Mouse (Mus musculus) cerebellum, postnatal 36 days (tissue): ENCODE results near the gene Gucy2f.
"Not testable (repeated sequence)": the region's sequence is repeated elsewhere in the genome, so short reads cannot be mapped to it uniquely, and the experiment has no call there.

Source experiments
- DNase-seq, 2 experiments: peaks; one replicate each; pipeline ENCODE4 v3.0.0; 2021 to 2022; ENCODE audit warnings: mixed read lengths in 2 of 2

Gene Gucy2f

DNA sequence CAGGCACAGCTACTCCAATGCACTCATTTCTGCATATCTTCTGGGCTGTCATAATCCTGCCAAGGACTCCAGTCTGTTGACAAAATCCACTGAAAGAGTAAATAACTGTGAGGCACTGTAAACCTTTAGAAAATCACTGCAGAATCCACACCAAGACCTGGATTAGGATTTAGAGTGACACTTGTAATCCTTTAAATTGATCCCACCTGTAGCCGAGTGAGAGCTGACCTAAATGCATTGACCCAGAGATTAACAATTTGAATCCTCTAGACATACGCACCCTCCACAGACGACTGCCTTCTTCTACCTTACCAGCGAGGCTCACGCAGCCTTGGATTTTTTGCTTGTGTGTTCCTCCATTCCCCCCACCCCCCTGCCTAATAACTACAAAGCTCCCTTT is at the start of gene Gucy2f:
Gene Gucy2f, minus strand, starts transcription at position 101 of the 400 bp plus-strand sequence.
- DNase-seq = no peak

DNA sequence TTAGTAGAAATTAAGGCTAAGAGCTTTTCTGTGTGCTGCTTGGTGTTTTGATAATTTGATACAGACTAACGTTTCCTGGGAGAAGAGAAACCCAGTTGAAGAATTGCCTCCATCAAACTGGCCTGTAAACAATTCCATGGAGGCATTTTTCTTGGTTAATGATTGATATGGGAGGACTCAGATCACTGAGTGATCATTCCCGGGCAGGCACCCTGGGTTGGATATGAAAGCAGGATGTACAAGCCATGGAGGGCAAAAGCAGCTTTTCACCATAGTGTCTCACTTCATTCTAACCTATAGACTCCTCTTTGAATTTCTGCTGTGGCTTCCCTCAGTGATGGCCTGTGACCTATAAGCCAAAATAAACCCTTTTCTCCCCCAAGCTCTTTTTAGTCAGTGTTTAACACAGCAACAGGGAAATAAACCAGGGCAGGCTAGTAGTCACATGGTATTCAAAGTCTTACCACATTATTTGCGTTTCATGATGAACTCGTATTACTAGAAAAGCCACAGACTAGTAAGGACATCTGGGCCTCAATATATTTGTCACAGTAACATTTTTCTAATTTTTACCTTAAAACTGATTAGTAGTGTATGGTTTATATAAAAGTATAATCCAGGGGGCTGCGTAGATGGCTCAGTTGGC is 49.1 kb upstream of the Gucy2f start:
- DNase-seq = no peak

DNA sequence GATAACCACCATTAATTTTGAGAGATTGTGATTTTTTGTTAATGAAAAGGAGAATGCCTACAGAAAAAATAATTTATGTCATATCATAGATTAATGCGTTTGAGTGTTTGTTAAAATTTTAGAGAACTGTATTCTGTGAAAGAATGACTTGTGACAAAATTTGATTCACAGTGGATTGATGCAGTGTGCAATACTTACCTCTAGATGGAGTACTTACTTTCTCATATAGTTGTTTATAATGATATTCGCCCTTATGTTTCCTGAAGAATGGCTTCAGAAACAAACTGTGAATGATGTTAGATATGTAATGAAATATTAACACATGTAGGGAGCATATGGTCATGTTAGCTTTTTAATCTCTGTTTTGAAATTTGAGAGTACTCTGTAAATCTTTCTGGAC is 40.4 kb upstream of the Gucy2f start:
- no peak for DNase-seq

DNA sequence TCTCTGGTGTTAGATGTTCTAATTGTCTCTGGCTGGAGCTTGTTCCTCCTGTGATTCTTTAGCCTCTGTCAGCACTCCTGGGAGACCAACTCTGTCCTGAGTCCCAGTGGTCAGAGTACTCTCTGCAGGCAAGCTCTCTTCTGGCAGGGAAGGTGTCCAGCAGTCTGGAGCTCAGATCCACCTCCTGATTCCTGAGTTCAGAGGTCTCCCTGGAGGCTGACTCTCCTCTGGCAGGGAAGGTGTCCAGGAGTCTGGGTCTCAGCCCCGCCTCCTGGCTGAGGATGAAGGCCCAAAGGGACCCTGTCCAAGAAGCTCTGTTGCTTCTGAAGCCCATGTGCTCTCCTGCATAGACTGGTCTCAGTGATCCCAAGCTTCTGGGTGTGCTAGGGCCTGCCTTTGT is 39.4 kb upstream of the Gucy2f start:
- not testable (repeated sequence) for DNase-seq

DNA sequence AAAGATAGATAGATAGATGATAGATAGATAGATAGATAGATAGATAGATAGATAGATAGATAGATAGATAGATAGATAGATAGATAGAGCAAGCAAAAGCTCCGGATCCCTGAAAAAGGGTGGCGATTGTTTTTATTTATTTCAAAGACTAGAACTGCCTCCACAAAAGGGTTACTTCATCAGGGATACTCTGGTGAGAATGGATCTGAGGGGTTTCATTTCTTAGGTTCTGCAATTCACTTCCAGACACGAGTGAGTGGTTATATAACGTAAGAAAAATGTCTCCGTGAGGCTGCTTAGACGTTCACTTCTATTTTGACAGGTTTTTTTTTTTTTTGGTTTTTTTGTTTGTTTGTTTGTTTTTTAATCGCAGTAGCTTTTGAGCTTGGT is 32.0 kb upstream of the Gucy2f start:
- DNase-seq = no peak

DNA sequence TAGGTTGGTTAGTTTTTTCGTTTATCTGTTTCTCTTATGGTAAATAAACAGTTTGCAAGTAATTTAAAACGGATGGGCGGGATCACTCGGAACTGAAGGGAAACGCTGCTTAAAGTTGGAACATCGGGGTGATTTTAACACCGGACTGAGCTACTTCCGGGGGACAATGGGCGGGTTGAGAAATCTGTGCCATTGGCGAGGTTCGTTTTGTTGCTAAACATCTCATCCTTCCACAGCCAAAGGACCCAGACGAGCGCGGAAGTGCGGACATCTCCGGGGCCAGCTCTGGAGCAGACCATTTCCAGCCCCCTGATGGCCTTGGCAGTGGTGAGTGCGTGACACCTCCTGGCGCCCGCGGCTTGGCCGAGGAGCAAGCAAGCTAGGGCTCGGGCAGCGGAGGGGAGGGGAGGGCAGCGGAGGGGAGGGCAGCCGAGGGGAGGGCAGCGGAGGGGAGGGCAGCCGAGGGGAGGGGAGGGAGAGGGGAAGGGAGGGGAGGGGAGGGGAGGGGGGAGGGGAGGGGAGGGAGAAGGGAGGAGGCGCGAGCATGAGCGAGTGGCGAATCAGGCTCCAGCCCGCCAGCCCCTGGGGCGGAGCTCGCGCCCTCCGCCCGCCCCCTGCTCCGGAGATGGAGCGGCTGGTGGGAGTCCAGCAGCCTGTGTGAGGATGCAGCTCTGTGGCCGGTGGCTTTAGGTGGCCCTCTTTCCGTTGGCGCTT is 31.5 kb upstream of the Gucy2f start:
- DNase-seq = peak; percentile 70 to 78

DNA sequence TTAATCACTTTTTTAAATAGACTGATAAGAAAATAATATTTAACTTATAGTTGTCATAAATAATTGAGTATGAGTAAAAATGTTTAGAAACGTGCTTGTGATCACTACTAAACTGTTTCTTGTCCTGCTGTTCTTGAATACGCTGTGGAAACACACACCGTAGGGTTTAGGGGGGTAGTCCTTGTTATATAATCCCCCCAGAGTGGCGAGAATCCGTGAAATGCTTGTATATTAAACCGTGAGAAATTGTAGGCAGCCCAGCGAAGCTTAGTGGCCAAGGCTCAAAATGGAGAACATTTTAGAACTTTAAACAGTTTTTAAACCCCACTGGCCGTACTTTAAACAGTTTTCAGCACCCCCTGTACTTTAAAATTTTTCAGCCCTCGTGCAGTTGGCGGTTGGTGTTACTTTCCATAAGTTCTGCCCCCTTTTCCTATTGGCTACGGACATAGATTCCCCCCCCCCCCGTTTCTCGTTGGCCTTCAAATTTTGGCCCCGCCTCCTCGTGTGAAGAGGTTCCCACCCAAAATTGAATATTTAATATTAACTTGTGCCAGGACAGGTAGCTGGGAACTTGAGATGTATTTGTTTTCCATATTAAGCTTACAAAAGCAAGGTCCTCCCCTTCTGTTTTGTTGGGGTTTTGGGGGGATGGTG is 30.8 kb upstream of the Gucy2f start:
- peak; percentile 9 to 12 for DNase-seq

DNA sequence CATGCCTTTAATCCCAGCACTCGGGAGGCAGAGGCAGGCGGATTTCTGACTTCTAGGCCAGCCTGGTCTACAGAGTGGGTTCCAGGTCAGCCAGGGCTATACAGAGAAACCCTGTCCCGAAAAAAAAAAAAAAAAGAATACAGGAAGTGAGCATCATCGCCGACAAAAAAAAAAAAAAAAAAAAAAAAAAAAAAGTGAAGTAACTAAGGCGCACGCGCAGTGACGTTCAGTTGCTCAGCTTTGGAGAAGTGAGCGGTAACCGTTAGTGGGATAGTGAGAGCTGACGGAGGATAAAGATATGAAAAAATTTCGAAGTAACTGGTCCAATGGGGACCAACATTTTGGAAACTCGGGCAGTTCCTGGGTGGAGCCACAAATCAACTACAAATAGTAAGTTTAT is 29.8 kb upstream of the Gucy2f start, which contains the start of gene Nxt2:
Gene Nxt2, plus strand, starts transcription at position 229 of the 400 bp plus-strand sequence.
- no peak for DNase-seq

DNA sequence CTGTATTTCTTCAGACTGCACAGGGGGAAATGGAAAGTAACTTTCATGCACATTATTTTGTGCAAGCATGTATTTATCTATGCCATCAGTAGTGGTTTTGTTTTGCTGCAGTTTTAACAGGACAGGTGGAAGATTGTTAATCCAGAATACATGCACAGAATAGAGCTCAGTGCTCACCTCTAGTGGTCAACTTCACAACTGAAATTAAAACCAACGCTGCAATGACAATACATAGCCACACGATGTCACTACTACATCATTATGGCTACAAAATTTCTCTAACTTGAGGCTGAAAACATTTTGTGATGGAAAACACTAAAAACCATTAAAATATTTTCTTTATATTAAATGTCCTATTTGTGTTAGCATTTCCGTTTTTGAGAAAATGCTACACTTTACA is 3.6 kb upstream of the Gucy2f start:
- DNase-seq = peak; percentile 3 to 46

DNA sequence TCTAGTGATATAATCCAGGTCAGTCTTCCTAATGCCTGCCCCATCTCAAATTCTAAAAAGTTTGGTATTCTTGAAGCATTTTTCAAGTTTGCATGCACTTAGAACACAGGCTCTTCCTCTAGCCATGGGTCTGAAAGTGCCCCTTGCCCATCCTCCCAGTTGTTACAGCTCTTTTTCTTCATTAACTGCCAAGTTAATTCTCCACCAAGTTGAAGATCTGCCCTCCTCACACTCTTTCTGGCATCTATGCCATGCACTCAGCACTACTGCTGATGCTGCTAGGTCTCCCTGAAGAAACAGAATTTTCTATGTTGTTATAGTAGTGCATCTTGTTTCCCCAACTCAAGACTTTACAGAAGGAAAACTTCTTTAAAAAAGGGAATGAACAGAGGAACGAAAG is 1.2 kb downstream of the Gucy2f start:
- no peak for DNase-seq

DNA sequence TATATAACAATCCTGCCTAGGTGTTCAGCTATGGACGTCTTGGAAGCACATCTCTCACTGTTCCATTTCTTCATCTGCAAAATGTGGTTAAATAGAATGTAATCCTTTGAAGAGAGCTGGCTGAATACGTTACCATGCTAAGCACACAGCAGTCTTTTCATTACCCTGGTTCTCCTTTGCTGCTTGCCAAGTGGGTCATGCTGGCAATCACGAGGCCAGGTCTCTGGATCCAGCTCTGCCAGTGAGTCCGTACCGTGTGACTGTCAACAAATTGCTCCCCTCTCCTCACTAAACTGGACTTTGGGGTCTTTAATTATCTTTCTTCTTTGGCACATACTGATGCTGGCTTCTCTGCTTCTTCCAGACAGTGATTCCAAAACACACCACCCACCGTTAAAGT is 2.3 kb downstream of the Gucy2f start:
- peak; percentile 6 to 9 for DNase-seq

DNA sequence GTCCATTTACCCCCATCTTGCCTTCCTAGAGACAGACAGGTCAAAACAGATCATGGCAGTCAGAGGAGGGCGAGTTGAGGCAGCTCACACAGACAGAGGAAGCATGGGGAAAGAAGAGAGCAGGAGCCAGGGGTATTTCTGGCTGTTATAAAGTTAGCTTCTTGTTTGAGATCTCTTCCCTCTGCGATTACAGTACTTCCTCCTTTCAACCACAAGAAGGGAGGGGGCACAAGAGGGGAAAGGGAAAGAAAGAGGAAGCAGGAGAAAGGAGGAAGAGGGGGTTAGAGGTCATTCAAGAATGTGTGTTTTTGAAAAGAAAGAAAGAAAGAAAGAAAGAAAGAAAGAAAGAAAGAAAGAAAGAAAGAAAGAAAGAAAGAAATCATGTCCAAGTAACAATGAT is 6.4 kb downstream of the Gucy2f start:
- DNase-seq = no peak

DNA sequence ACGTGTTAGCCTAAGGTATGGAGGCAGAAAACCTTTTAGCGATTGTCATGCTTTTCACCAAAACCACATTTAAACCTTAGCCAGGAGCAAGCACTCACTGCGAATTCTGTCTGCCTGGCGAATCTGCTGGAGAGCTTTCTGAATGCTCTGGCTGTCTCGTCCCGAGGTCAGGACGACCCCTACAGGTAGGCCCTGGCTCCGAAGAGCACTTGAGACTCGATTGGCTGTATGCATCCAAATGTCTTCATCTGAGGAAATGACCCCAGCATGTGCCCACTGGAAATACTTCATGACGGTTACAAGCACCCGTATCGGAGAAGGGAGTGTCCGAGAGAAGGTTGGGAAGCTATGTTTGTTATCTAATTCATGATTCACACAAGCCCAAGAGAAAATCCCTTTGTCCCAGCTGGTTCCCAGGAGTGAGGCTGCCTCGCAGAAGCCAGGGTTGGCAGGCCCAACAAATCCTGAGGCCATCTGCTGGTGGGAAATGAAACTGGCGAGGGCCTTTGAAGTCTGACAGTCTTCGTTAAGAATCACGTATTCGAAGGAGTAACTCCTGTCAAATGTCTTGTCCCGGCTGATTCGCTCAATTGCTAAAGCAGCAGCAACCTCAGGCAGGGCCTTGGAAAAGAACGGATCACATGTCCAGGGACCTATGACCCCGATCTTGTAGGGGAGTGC is 7.6 kb downstream of the Gucy2f start:
- peak; percentile 45 to 52 for DNase-seq

DNA sequence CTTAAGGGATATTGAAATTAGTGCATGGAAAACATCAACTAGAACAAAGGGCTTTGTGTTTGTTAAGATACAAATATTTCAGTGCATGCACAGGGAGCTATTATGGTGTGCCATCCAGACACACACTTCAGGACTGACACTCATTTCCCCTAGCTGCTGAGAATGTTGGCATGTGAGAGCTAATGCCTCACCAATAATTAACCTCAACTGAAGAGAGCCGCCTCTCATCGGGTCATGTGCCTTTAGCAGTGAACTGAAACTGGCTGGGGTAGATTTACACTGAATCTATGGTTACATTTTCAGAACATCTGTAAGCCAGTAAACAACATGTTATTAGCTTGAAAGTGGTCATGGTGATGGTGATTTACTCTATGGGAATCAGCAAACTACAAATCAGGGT is 14.7 kb downstream of the Gucy2f start:
- no peak for DNase-seq

DNA sequence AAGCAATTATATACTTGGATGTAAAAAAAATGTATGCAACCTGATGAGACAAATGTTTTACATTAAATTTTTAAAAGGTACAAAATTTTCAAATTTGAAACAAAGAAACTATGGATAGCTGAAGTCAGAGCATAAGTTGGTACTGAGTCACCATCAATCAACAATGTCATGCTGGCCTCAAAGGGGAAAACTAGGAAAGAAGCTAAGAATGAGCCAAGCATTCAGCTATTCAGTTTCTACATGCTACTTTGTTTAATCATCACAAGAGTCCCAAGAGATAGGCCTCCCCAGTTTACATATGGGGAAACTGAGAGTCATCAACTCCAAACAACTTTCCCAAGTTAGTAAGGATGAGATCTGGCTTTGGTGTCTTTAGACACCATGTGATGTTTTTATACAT is 19.8 kb downstream of the Gucy2f start:
- no peak for DNase-seq

DNA sequence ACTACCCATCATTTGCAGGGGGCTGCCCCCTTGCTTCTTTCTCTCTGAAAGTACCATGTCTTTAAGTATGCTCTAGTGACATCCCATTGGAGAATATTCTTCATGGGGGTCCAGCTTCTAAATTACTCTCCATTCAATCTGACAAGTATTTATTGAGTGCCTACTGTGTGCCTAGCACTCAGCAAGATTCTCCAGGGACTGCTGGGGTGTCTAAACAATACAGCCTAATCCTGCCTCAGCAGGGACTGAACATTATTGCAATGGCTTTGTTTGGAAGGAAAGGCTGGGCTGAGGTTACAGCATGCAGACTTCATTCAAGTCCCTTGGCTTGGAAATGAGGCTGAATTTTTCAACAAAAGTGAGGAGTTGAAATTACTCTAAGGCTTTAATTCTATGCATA is 81.0 kb downstream of the Gucy2f start:
- no peak for DNase-seq

DNA sequence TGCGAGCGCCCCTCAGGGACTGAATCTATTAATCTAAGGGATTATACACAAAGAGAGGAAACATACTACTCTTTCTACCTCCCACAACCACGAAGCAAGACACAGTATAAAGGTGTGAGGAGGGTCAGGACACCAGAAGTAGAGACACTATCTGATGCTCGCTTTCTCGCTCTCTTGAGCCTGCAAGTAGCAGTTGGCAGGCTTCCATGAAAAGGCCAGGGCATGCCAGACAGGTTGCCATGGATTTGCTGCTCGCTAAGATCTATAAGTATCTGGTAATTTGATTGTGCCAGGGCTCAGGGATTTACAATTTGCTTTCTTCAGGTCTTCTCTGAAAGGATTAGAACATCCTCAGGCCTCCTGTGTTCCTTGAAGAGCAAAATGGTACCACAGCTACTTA is 85.5 kb downstream of the Gucy2f start:
- no peak for DNase-seq

DNA sequence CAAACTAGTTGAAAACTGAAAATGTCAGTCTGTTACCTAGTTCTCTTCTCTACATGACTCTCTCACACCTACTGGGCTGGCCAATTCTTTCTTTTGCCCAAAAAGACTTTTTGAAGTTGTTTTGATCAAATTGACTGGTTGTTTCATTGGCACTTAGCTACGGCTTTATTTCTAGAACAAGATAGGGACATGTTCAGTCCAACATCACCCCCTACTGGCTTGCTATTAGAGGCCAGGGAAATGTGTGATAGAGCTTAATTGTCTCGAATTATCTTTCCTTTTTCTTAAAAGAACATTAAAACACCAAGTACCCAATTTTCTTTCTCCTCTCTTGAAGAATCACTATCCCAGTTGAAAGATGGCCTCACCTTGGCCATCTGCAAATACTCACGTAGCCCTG is 99.8 kb downstream of the Gucy2f start:
- DNase-seq = no peak

DNA sequence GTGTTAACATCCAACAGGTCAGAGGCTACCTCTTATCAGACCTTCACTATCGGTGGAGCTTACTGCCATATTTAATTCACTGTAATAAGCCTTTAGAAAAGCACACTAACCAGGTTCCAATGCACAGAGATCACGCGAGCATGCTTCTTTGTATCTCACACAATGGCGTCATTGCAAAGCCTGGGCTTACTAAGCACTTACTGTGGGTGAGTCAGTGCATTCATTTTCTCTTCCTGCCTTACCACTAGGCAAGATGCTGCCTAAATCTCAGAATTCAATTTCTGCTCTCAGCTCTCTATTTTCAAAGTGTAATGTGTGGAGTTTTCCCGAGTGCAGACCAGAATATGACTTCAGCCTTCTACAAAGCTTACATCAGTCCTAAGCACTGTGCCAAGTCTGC is 101.2 kb downstream of the Gucy2f start:
- no peak for DNase-seq

DNA sequence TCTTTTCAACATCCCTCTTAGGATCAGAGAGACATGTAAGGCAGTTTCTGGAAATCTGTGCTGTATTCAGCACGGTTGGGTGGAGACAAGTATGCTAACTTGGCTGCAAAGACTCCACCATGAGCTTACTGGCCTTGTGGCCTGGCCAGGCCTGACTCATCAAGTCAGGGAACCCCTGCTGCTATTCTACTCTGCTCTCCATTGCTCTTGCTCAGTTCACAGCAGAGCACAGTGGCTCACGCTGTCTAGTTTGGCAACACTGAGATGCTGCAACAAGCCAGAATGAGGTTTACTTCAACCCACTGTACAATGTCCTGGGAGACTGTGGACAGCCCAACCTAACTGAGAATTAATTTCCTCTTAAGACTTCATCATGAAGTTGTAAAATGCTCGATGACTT is 134.1 kb downstream of the Gucy2f start:
- peak; percentile 3 to 19 for DNase-seq
